Mouse (Mus musculus): ENCODE measurements around the gene Sema4b. TPM values are rescaled to one million over a fixed set of nuclear protein-coding genes. Genes with fewer than 3 reads are reported as not detected.

Sema4b gene
- polyA plus RNA-seq, 1 experiment from 2014 or later: 11.4 TPM

GRCm38 (mm10) chr7:80192226-80193061 is 5.8 kb downstream of the Sema4b start:
- no peaks in the 10 kb centered on the region for H3K27me3 ChIP-seq (replicated peaks; ENCODE audit: low read depth, poor library complexity, severe bottlenecking)
- H3K4me1 ChIP-seq: peaks cover 51% of the 10 kb centered on the region
- no peaks in the 10 kb centered on the region for H3K36me3 ChIP-seq (replicated peaks)
- H3K9me3 ChIP-seq: no peaks in the 10 kb centered on the region
- peak; percentile 88 for DNase-seq (ENCODE audit: low spot score)
- H3K27ac ChIP-seq (replicated peaks): peak overlapping the region; percentile 91
- 12% methylated on average over 16 of the region's 16 CpGs for WGBS
- H3K4me3 ChIP-seq: peak overlapping the region; percentile 49

GRCm38 (mm10) chr7:80193941-80194739 is 7.5 kb downstream of the Sema4b start:
- no peak for DNase-seq (ENCODE audit: low spot score)
- Histone ChIP-seq H3K27me3 (replicated peaks; ENCODE audit: low read depth, poor library complexity, severe bottlenecking) (no peaks in the 10 kb centered on the region), H3K4me1 (peaks cover 52% of the 10 kb centered on the region), H3K9me3 (no peaks in the 10 kb centered on the region), H3K27ac (replicated peaks) (peak overlapping the region; percentile 40; the same call in 1 of the 2 replicates), H3K4me3 (no peak overlapping the region), H3K36me3 (replicated peaks) (no peaks in the 10 kb centered on the region)
- WGBS: 62% methylated on average over 13 of the region's 13 CpGs

DNA sequence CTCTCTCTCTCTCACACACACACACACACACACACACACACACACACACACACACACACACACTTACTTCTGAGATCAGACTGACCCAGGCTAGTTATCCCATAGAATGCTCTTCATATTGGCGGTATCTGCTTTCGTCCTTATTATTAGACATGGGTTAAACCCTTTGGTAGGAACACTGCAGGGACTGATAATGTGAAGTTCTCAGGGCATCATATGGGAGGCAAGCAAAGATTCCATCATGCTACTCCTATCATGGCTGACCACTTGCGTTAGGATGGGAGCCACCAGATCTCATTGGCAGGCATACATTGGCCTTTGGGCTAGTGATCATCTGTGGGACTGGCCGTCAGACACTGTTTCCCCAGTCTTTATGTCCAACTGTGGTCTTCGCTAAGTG is 8.5 kb downstream of the Sema4b start:
- Histone ChIP-seq H3K9me3 (no peaks in the 10 kb centered on the region), H3K27me3 (replicated peaks; ENCODE audit: low read depth, poor library complexity, severe bottlenecking) (no peaks in the 10 kb centered on the region), H3K27ac (replicated peaks) (no peak overlapping the region), H3K4me3 (no peak overlapping the region), H3K4me1 (peaks cover 55% of the 10 kb centered on the region), H3K36me3 (replicated peaks) (no peaks in the 10 kb centered on the region)
- no peak for DNase-seq (ENCODE audit: low spot score)
- 89% methylated on average over 5 of the region's 5 CpGs for WGBS

DNA sequence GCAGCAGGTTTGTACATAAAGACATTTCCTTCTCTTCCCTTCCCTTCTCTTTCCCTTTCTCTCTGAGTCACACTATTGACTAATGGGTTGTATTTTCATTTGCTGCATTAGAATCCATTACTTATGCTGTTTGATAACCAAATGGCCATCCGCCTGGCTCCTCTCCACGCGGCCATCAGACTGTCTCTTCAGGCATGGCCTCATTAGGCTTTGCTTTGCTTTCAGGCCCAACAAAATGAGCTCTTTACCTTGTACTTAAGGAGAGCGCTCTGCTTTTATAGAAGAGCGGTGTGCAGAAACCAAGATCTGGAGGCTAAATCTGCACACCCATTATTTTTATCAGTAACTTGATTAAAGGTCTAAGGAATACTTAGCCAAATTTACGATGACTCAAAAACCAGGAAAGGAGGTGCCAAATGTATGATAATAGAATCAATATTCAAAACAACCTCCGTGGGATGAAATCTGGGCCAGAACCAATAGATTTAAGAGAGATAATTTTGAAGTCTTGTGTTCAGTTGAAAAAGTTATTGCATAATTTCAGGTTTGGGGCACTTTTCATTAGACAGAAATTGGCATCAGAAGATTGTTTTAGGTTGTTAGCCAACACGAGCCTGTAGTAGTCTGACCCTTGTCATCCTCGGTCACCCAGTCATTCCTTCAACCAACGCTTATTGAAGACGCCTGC is 9.1 kb downstream of the Sema4b start:
- Histone ChIP-seq H3K9me3 (no peaks in the 10 kb centered on the region), H3K27ac (replicated peaks) (no peak overlapping the region), H3K36me3 (replicated peaks) (no peaks in the 10 kb centered on the region), H3K27me3 (replicated peaks; ENCODE audit: low read depth, poor library complexity, severe bottlenecking) (no peaks in the 10 kb centered on the region), H3K4me3 (no peak overlapping the region), H3K4me1 (peaks cover 59% of the 10 kb centered on the region)
- 92% methylated on average over 10 of the region's 11 CpGs for WGBS
- DNase-seq (ENCODE audit: low spot score): no peak

GRCm38 (mm10) chr7:80197371-80197770 is 10.7 kb downstream of the Sema4b start:
- peak overlapping the region; percentile 97 for H3K27ac ChIP-seq (replicated peaks)
- no peaks in the 10 kb centered on the region for H3K9me3 ChIP-seq
- H3K4me1 ChIP-seq: peaks cover 55% of the 10 kb centered on the region
- H3K4me3 ChIP-seq: peak overlapping the region; percentile 79
- no peaks in the 10 kb centered on the region for H3K27me3 ChIP-seq (replicated peaks; ENCODE audit: low read depth, poor library complexity, severe bottlenecking)
- peak; percentile 34 for DNase-seq (ENCODE audit: low spot score)
- 20% methylated on average over 4 of the region's 4 CpGs for WGBS
- H3K36me3 ChIP-seq (replicated peaks): peaks cover 12% of the 10 kb centered on the region

- WGBS: under 1% methylated on average over 74 of the region's 74 CpGs
- H3K27ac ChIP-seq (replicated peaks): peak overlapping the region; percentile 97
- H3K4me1 ChIP-seq: peaks cover 57% of the 10 kb centered on the region
- peak; percentile 96 for DNase-seq (ENCODE audit: low spot score)
- no peaks in the 10 kb centered on the region for H3K27me3 ChIP-seq (replicated peaks; ENCODE audit: low read depth, poor library complexity, severe bottlenecking)
- H3K9me3 ChIP-seq: no peaks in the 10 kb centered on the region
- H3K4me3 ChIP-seq: peak overlapping the region; percentile 79
- H3K36me3 ChIP-seq (replicated peaks): peaks cover 19% of the 10 kb centered on the region
These were observed 11.5 kb downstream of the Sema4b start for GRCm38 (mm10) chr7:80197941-80198778.

GRCm38 (mm10) chr7:80198863-80199262 is 12.2 kb downstream of the Sema4b start:
- Histone ChIP-seq H3K4me3 (peak overlapping the region; percentile 79), H3K9me3 (no peaks in the 10 kb centered on the region), H3K27ac (replicated peaks) (peak overlapping the region; percentile 97), H3K36me3 (replicated peaks) (peaks cover 20% of the 10 kb centered on the region), H3K4me1 (peaks cover 64% of the 10 kb centered on the region), H3K27me3 (replicated peaks; ENCODE audit: low read depth, poor library complexity, severe bottlenecking) (no peaks in the 10 kb centered on the region)
- peak; percentile 52 for DNase-seq (ENCODE audit: low spot score)
- WGBS: 3% methylated on average over 11 of the region's 11 CpGs

GRCm38 (mm10) chr7:80199286-80199685 is 12.6 kb downstream of the Sema4b start:
- no peaks in the 10 kb centered on the region for H3K9me3 ChIP-seq
- H3K36me3 ChIP-seq (replicated peaks): peaks cover 20% of the 10 kb centered on the region
- H3K27ac ChIP-seq (replicated peaks): peak overlapping the region; percentile 97
- H3K4me3 ChIP-seq: peak overlapping the region; percentile 79
- 30% methylated on average over 6 of the region's 6 CpGs for WGBS
- no peak for DNase-seq (ENCODE audit: low spot score)
- H3K4me1 ChIP-seq: peaks cover 68% of the 10 kb centered on the region
- H3K27me3 ChIP-seq (replicated peaks; ENCODE audit: low read depth, poor library complexity, severe bottlenecking): no peaks in the 10 kb centered on the region

DNA sequence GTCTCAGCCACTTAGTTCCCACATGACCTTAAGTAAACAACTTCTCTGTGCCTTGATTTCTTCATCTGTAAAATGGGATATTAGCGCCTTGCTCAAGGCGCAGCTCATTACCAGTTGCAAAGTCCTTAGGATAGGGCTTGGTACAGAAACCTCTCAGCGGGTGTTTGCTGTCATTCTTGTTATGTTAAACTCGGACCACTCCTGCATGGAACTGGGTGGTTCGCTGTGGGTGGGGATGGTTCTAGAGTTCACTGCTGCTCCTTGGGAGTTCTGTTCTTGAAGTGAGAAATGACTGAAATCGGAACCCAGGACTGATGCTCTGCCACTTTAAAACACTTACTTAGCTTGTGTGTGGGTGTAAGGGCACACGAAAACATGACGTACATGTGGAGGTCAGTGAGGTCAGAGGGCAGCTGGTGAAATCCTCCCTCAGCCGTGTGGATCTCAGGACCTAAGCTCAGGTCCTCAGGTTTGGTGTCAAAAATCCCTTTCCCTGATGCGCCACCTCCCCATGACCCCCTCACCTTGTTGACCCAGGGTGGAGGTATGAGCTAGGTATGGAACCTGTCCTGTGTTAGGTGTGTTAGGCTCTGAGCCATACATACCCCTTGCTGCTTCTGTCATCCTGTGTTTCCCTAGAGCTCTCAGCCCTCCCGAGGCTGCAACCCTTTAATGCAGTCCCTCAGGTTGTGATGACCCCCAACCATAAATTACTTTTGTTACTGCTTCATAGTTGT is 13.4 kb downstream of the Sema4b start:
- no peak for DNase-seq (ENCODE audit: low spot score)

DNA sequence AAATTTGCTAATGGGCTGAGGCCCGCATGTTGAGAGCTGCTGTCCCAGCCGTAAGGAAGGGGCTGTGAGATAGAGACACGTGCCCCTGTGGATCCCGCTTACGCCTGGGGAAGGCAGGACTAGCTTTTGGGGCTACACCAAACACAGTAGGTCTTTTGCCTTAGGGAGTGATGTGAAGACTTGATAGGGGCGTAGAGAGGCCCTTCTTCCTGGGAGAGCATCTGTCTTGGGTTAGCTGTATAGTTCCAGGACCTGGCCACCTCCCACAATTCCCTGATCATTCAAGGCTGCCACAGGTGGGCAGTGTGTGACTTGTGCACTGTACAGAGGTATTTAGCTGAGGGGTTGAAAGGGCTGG is 13.9 kb downstream of the Sema4b start:
- Histone ChIP-seq H3K4me1 (peaks cover 79% of the 10 kb centered on the region), H3K27me3 (replicated peaks; ENCODE audit: low read depth, poor library complexity, severe bottlenecking) (no peaks in the 10 kb centered on the region), H3K27ac (replicated peaks) (no peak overlapping the region), H3K36me3 (replicated peaks) (peaks cover 20% of the 10 kb centered on the region), H3K9me3 (no peaks in the 10 kb centered on the region), H3K4me3 (no peak overlapping the region; the same call in 1 of the 2 replicates)
- 88% methylated on average over 6 of the region's 6 CpGs for WGBS
- no peak for DNase-seq (ENCODE audit: low spot score)

More for the DNA sequence above, 13.4 kb downstream of the Sema4b start:
- Histone ChIP-seq H3K4me1 (peaks cover 74% of the 10 kb centered on the region), H3K36me3 (replicated peaks) (peaks cover 20% of the 10 kb centered on the region), H3K27me3 (replicated peaks; ENCODE audit: low read depth, poor library complexity, severe bottlenecking) (no peaks in the 10 kb centered on the region), H3K9me3 (no peaks in the 10 kb centered on the region), H3K27ac (replicated peaks) (no peak overlapping the region), H3K4me3 (peak overlapping the region; percentile 79)
- WGBS: 71% methylated on average over 11 of the region's 11 CpGs

GRCm38 (mm10) chr7:80200963-80201539 is 14.4 kb downstream of the Sema4b start:
- Histone ChIP-seq H3K4me3 (no peak overlapping the region; the same call in 1 of the 2 replicates), H3K4me1 (peaks cover 84% of the 10 kb centered on the region), H3K36me3 (replicated peaks) (peaks cover 20% of the 10 kb centered on the region), H3K27me3 (replicated peaks; ENCODE audit: low read depth, poor library complexity, severe bottlenecking) (no peaks in the 10 kb centered on the region), H3K27ac (replicated peaks) (no peak overlapping the region), H3K9me3 (no peaks in the 10 kb centered on the region)
- no peak for DNase-seq (ENCODE audit: low spot score)
- 90% methylated on average over 5 of the region's 5 CpGs for WGBS
